Mouse (Mus musculus) stomach, postnatal 0 days (tissue): ENCODE data around the gene Cd96. TPM values are rescaled to one million over a fixed set of nuclear protein-coding genes. Genes with fewer than 3 reads are reported as not detected.

Experiments used
- ATAC-seq: fragments of 200-750 bp; cut with Nextera tagmentation; 2 replicates; pipeline ENCODE4 v1.8.0; 2017; ENCODE audit not compliant: low FRiP score, low TSS enrichment
- DNase-seq: peaks from one replicate; pipeline ENCODE4 v3.0.0-alpha.2; 2016; ENCODE audit warnings: low spot score
- H3K27ac ChIP-seq: fragments of 300-500 bp; sonication (generic); replicated peaks from 2 replicates; pipeline ENCODE4 v1.5.1; 2014; ENCODE audit warnings: mild to moderate bottlenecking, control low read depth
- H3K27me3 ChIP-seq: fragments of 300-500 bp; sonication (generic); 2 replicates; pipeline ENCODE4 v1.6.1; 2014; ENCODE audit warnings: low read length; ENCODE audit not compliant: control insufficient read depth, insufficient read depth
- H3K36me3 ChIP-seq: fragments of 300-500 bp; sonication (generic); 2 replicates; pipeline ENCODE4 v1.6.1; 2014; ENCODE audit warnings: low read length, mixed read lengths; ENCODE audit not compliant: control insufficient read depth, insufficient read depth
- H3K4me1 ChIP-seq: fragments of 300-500 bp; sonication (generic); replicated peaks from 2 replicates; pipeline ENCODE4 v1.6.1; 2014; ENCODE audit warnings: antibody characterized with exemption; ENCODE audit not compliant: control insufficient read depth, insufficient read depth
- H3K4me2 ChIP-seq: fragments of 300-500 bp; sonication (generic); replicated peaks from 2 replicates; pipeline ENCODE4 v1.6.1; 2014; ENCODE audit warnings: low read depth, mild to moderate bottlenecking, control low read depth, moderate library complexity
- H3K4me3 ChIP-seq: fragments of 300-500 bp; sonication (generic); 2 replicates; pipeline ENCODE4 v1.5.1; 2014; ENCODE audit warnings: low read depth, low read length, control low read depth
- H3K9ac ChIP-seq: fragments of 300-500 bp; sonication (generic); 2 replicates; pipeline ENCODE4 v1.6.1; 2014; ENCODE audit warnings: mild to moderate bottlenecking, low read length, control low read depth, mixed read lengths
- H3K9me3 ChIP-seq: fragments of 300-500 bp; sonication (generic); 2 replicates; pipeline ENCODE4 v1.6.1; 2016; ENCODE audit warnings: low read length; ENCODE audit not compliant: control insufficient read depth
- CTCF ChIP-seq: IDR thresholded peaks from 2 replicates; pipeline ENCODE4 v1.5.1; 2016; ENCODE audit warnings: antibody characterized with exemption, low read depth, mild to moderate bottlenecking, moderate library complexity
- EP300 ChIP-seq: optimal IDR thresholded peaks from 2 replicates; pipeline ENCODE3; 2016; ENCODE audit warnings: antibody characterized with exemption
- WGBS: fragments of 180-500 bp; shearing (Covaris S2); extraction: QIAGEN DNeasy Blood & Tissue Kit; methylation state at CpG from one replicate; pipeline ENCODE4 v1.1.7; 2014; 5-methylcytosine and 5-hydroxymethylcytosine counted together
- polyA plus RNA-seq: library from polyadenylated mRNA; unstranded; fragments of >200 nt; fragmentation: Nextera tagmentation; extraction: Ambion mirVana; gene quantifications from 2 replicates; pipeline ENCODE4 v1.2.1, GENCODE M21; 2015

The Cd96 gene
- polyA plus RNA-seq, 1 experiment from 2014 or later: 0.07 TPM

DNA sequence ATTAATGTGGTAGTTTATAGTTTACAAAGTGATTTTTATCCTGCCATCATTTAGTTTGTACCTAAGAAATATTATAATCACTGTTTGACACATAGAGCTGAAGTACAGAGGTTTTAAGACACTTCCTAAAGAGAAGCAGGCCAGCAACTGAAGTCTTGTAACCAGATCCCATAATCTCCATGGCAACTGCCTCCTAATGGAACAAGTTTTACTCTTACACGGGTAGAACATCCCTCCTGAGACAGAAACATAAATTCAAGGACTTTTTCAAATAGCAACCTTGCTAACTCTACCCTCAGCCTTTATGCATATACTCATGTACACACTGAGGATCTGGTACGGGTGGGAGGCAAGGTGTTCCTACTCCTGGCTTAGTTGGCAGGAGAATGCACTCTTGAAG, 83.8 kb downstream of the Cd96 start:
- no peak overlapping the region for H3K9ac ChIP-seq
- no peak overlapping the region for H3K4me3 ChIP-seq
- H3K36me3 ChIP-seq: no peaks in the 10 kb centered on the region
- no peak for DNase-seq
- H3K9me3 ChIP-seq: no peaks in the 10 kb centered on the region
- no peak overlapping the region for H3K4me2 ChIP-seq
- no peak overlapping the region for H3K27ac ChIP-seq
- no peaks in the 10 kb centered on the region for H3K27me3 ChIP-seq
- ATAC-seq: no peak
- H3K4me1 ChIP-seq: no peaks in the 10 kb centered on the region
- 35% methylated on average over 2 of the region's 2 CpGs for WGBS
- TF ChIP-seq CTCF (no peak), EP300 (no peak)

DNA sequence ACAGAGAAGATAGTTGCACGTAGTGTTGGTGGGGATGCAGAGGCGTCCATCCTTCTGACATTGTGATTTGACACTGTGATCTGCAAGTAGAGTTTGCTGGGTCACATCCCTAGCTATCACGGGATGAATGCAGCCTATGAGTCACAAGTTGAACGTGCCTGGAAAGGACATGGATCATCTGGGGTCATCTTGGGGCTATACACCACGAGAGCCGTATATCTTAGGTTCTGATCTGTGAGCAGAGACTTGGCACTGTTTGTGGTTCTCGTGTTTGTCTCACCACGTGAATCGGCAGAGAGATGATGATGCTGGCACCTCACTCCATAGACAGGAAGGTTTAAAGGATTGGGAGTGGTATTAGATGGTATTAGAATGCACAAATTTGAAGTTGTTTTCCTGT, 86.2 kb downstream of the Cd96 start:
- Histone ChIP-seq H3K36me3 (no peaks in the 10 kb centered on the region), H3K4me2 (no peak overlapping the region), H3K4me3 (no peak overlapping the region), H3K9me3 (no peaks in the 10 kb centered on the region), H3K27me3 (no peaks in the 10 kb centered on the region), H3K4me1 (no peaks in the 10 kb centered on the region), H3K9ac (no peak overlapping the region), H3K27ac (no peak overlapping the region)
- DNase-seq: no peak
- no peak for ATAC-seq
- WGBS: 59% methylated on average over 9 of the region's 9 CpGs
- TF ChIP-seq CTCF (no peak), EP300 (no peak)

DNA sequence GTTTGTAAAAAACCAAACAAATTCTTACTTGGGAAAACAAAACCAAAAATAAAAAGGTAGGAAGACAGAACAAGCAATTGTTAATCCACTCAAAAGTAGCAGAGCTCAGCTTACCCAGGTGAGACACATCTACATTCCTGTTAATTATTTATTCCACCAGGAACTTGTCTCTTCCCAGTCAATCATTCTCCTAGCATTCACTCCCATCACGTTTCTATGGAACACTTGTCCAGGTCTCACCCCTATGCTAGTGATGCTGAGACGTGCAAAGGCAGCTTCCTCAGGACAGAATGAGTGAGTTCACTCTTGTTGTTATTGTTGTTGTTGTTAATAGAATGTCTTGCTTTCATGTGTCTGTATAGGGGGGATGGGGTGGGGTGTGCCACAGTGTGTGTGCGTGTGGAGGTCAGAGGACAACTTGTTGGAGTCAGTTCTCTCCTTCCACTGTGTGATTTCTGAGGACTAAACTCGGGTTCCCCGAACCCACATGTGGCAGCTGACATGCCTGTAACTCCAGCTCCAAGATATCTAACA, 97.0 kb downstream of the Cd96 start:
- Histone ChIP-seq H3K36me3 (no peaks in the 10 kb centered on the region), H3K4me2 (no peak overlapping the region), H3K9ac (no peak overlapping the region), H3K27me3 (no peaks in the 10 kb centered on the region), H3K27ac (no peak overlapping the region), H3K9me3 (no peaks in the 10 kb centered on the region), H3K4me1 (no peaks in the 10 kb centered on the region), H3K4me3 (no peak overlapping the region)
- 55% methylated on average over 5 of the region's 5 CpGs for whole genome bisulfite sequencing
- TF ChIP-seq CTCF (no peak), EP300 (no peak)
- no peak for ATAC-seq
- DNase-seq: no peak

DNA sequence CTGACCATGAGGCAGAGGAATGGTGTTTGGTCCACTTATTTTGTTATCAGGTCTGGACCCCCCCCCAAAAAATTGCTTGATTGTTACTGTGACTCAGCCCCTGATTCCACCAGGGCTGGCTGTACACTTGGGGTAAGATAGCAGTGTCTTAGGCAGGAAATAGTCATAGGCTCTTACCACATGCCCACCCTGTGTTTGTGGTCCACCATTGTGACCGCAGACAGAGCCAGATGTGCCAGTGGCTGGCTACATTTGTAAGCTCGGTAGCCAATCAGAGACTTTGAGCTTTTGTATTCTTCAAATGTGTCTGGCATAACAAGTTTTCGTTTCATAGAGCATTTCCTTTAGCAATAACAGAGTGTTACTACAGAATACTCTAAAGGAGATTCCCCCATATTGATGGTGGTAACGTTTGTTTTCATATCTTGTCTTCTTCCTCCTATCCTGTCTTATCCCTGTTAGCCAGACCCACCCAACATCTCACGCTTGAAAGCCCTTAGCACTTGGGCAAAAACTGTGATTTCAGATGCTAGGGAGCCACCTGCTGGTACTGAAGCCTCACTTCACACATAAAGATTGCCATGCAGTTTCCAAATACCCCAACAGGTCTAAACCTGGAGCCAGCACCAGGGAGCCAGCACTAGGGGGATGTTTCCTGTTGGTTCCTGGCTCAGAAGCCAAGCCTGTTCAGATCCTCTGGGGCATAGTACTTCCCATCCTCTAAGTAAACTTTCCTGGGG, 97.7 kb downstream of the Cd96 start:
- no peak overlapping the region for H3K4me3 ChIP-seq
- no peak for TF ChIP-seq EP300
- TF ChIP-seq CTCF: peak; percentile 95
- DNase-seq: peak; percentile 48
- H3K27me3 ChIP-seq: no peaks in the 10 kb centered on the region
- H3K27ac ChIP-seq: no peak overlapping the region
- no peak overlapping the region for H3K9ac ChIP-seq
- ATAC-seq: peak; percentile 64; the same call in 1 of the 2 replicates
- H3K4me1 ChIP-seq: no peaks in the 10 kb centered on the region
- H3K36me3 ChIP-seq: no peaks in the 10 kb centered on the region
- WGBS: 44% methylated on average over 5 of the region's 5 CpGs
- H3K9me3 ChIP-seq: no peaks in the 10 kb centered on the region
- no peak overlapping the region for H3K4me2 ChIP-seq

DNA sequence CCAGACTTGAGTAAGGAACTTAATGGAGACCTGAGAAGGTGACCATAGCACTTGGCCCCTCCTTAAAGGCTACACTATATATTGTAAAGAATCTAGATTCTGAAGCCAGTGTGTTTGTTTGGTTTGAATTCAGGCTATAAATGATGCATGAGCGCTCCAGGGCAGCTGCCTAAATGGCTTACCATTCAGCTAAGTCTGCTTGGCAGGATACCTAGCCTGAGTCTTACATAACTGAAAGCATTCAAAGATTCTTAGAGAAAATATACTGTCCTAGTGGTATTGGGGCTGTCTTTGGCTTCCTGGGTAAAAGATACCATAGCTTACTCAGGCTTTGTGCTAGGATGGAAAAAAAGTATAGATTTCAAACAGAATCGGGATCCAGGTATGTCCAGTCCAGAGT, 98.7 kb downstream of the Cd96 start:
- no peak overlapping the region for H3K27ac ChIP-seq
- ATAC-seq (no peak), DNase-seq (no peak)
- H3K36me3 ChIP-seq: no peaks in the 10 kb centered on the region
- H3K27me3 ChIP-seq: no peaks in the 10 kb centered on the region
- no peaks in the 10 kb centered on the region for H3K4me1 ChIP-seq
- H3K9me3 ChIP-seq: no peaks in the 10 kb centered on the region
- 80% methylated on average over 2 of the region's 2 CpGs for WGBS
- no peak overlapping the region for H3K9ac ChIP-seq
- H3K4me2 ChIP-seq: no peak overlapping the region
- H3K4me3 ChIP-seq: no peak overlapping the region
- no peak for TF ChIP-seq CTCF
- no peak for TF ChIP-seq EP300

DNA sequence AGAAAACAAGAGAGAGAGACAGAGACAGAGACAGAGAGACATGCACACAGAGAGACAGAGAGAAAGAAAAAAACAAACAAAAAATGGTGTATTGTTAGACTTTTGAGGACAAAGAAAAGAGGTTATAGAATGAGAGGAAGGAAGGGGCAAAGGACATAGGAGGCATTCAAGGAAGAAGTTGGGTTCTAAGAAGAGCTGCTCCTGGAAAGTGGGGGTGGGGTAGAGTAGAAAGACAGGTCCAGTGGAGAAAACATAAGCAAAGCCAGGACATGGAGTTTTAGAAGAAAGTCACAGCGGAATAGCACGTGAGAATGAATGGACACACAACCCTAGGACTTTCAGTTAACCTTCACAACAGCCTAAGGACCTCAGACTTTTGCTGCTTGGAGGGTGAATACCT, 99.7 kb downstream of the Cd96 start:
- no peaks in the 10 kb centered on the region for H3K36me3 ChIP-seq
- no peak overlapping the region for H3K4me2 ChIP-seq
- no peaks in the 10 kb centered on the region for H3K4me1 ChIP-seq
- DNase-seq (no peak), ATAC-seq (no peak)
- no peak overlapping the region for H3K9ac ChIP-seq
- WGBS: 64% methylated on average over 2 of the region's 2 CpGs
- H3K27me3 ChIP-seq: no peaks in the 10 kb centered on the region
- TF ChIP-seq CTCF: no peak
- TF ChIP-seq EP300: no peak
- H3K9me3 ChIP-seq: no peaks in the 10 kb centered on the region
- no peak overlapping the region for H3K4me3 ChIP-seq
- H3K27ac ChIP-seq: no peak overlapping the region
